Mouse (Mus musculus) hindbrain, embryonic 15.5 days (tissue): ENCODE measurements at regions not wholly inside any gene's neighbourhood (a gene's known extent, or its start where the extent isn't known, plus 50 kb on each side); places are given as distances from the start of the nearest gene placed in this dataset.
A peak's percentile ranks its signal among the peaks of the same experiment; 100 is the strongest.

Experiments
- ATAC-seq: fragments of 200-750 bp; cut with Nextera tagmentation; 2 replicates; pipeline ENCODE4 v1.8.0; 2017; ENCODE audit warnings: low read depth, moderate number of reproducible peaks, moderate TSS enrichment; ENCODE audit not compliant: low FRiP score
- H3K27ac ChIP-seq: fragments of 300-500 bp; sonication (generic); replicated peaks from 2 replicates; pipeline ENCODE4 v1.5.1; 2015; ENCODE audit warnings: mild to moderate bottlenecking, inconsistent platforms
- H3K27me3 ChIP-seq: fragments of 300-500 bp; sonication (generic); 2 replicates; pipeline ENCODE4 v1.6.1; 2015; ENCODE audit warnings: control low read depth, inconsistent platforms
- H3K36me3 ChIP-seq: fragments of 300-500 bp; sonication (generic); 2 replicates; pipeline ENCODE4 v1.6.1; 2015; ENCODE audit warnings: control low read depth, inconsistent platforms
- H3K4me1 ChIP-seq: fragments of 300-500 bp; sonication (generic); replicated peaks from 2 replicates; pipeline ENCODE4 v1.6.1; 2015; ENCODE audit warnings: control low read depth, inconsistent platforms
- H3K4me2 ChIP-seq: fragments of 300-500 bp; sonication (generic); 2 replicates; pipeline ENCODE4 v1.6.1; 2015; ENCODE audit warnings: moderate library complexity, mild to moderate bottlenecking, inconsistent platforms
- H3K4me3 ChIP-seq: fragments of 300-500 bp; sonication (generic); 2 replicates; pipeline ENCODE4 v1.5.1; 2015; ENCODE audit warnings: mild to moderate bottlenecking, inconsistent platforms
- H3K9ac ChIP-seq: fragments of 300-500 bp; sonication (generic); 2 replicates; pipeline ENCODE4 v1.6.1; 2015; ENCODE audit warnings: inconsistent platforms
- H3K9me3 ChIP-seq: fragments of 300-500 bp; sonication (generic); 2 replicates; pipeline ENCODE4 v1.6.1; 2016; ENCODE audit warnings: control low read depth, inconsistent platforms
- WGBS: fragments of 180-500 bp; shearing (Covaris S2); methylation state at CpG from one replicate; pipeline ENCODE4 v1.1.7; 2015; 5-methylcytosine and 5-hydroxymethylcytosine counted together

GRCm38 (mm10) chr13:15283065-15283464 is 180.0 kb upstream of the Gli3 start:
- Histone ChIP-seq H3K27ac (no peak overlapping the region), H3K4me2 (no peak overlapping the region), H3K9ac (no peak overlapping the region), H3K36me3 (no peaks in the 10 kb centered on the region), H3K27me3 (no peaks in the 10 kb centered on the region), H3K9me3 (peaks cover 4% of the 10 kb centered on the region; the same call in 1 of the 2 replicates), H3K4me3 (no peak overlapping the region), H3K4me1 (no peaks in the 10 kb centered on the region)
- peak; percentile 71 for ATAC-seq
- 35% methylated on average over 2 of the region's 2 CpGs for WGBS

GRCm38 (mm10) chr13:15298457-15298856 is 164.6 kb upstream of the Gli3 start:
- Histone ChIP-seq H3K27ac (no peak overlapping the region), H3K9me3 (no peaks in the 10 kb centered on the region), H3K27me3 (no peaks in the 10 kb centered on the region), H3K4me3 (no peak overlapping the region), H3K4me1 (no peaks in the 10 kb centered on the region), H3K9ac (no peak overlapping the region), H3K36me3 (no peaks in the 10 kb centered on the region), H3K4me2 (no peak overlapping the region)
- no peak for ATAC-seq
- WGBS = 88% methylated on average over 2 of the region's 2 CpGs

GRCm38 (mm10) chr13:15325413-15325812 is 137.6 kb upstream of the Gli3 start:
- no peak overlapping the region for H3K4me3 ChIP-seq
- no peaks in the 10 kb centered on the region for H3K27me3 ChIP-seq
- H3K9me3 ChIP-seq = no peaks in the 10 kb centered on the region
- H3K36me3 ChIP-seq = no peaks in the 10 kb centered on the region
- H3K4me1 ChIP-seq = no peaks in the 10 kb centered on the region
- no peak for ATAC-seq
- 73% methylated on average over 4 of the region's 4 CpGs for WGBS
- no peak overlapping the region for H3K27ac ChIP-seq
- H3K9ac ChIP-seq = no peak overlapping the region
- no peak overlapping the region for H3K4me2 ChIP-seq

- Histone ChIP-seq H3K4me1 (no peaks in the 10 kb centered on the region), H3K9ac (no peak overlapping the region), H3K27ac (no peak overlapping the region), H3K36me3 (no peaks in the 10 kb centered on the region), H3K4me2 (no peak overlapping the region), H3K9me3 (no peaks in the 10 kb centered on the region), H3K27me3 (no peaks in the 10 kb centered on the region), H3K4me3 (no peak overlapping the region)
- no peak for ATAC-seq
- 69% methylated on average over 3 of the region's 3 CpGs for WGBS
Measured at GRCm38 (mm10) chr13:15326146-15326545, 136.9 kb upstream of the Gli3 start.

- Histone ChIP-seq H3K4me3 (no peak overlapping the region), H3K9ac (no peak overlapping the region), H3K36me3 (no peaks in the 10 kb centered on the region), H3K4me2 (no peak overlapping the region), H3K27ac (no peak overlapping the region), H3K9me3 (no peaks in the 10 kb centered on the region), H3K4me1 (no peaks in the 10 kb centered on the region), H3K27me3 (no peaks in the 10 kb centered on the region)
- no peak for ATAC-seq
- 97% methylated on average over 3 of the region's 3 CpGs for WGBS
Measured at GRCm38 (mm10) chr13:15329561-15329960, 133.5 kb upstream of the Gli3 start.

GRCm38 (mm10) chr13:15343474-15343873 is 119.6 kb upstream of the Gli3 start:
- Histone ChIP-seq H3K4me2 (no peak overlapping the region), H3K4me1 (no peaks in the 10 kb centered on the region), H3K27ac (no peak overlapping the region), H3K4me3 (no peak overlapping the region), H3K27me3 (no peaks in the 10 kb centered on the region), H3K36me3 (no peaks in the 10 kb centered on the region), H3K9me3 (no peaks in the 10 kb centered on the region), H3K9ac (no peak overlapping the region)
- no peak for ATAC-seq
- WGBS = 56% methylated on average over 3 of the region's 3 CpGs

- Histone ChIP-seq H3K36me3 (no peaks in the 10 kb centered on the region), H3K9me3 (no peaks in the 10 kb centered on the region), H3K4me2 (no peak overlapping the region), H3K27ac (no peak overlapping the region), H3K4me3 (no peak overlapping the region), H3K9ac (no peak overlapping the region), H3K4me1 (no peaks in the 10 kb centered on the region), H3K27me3 (no peaks in the 10 kb centered on the region)
- WGBS = 32% methylated on average over 2 of the region's 2 CpGs
- ATAC-seq = no peak
Measured at GRCm38 (mm10) chr13:15346866-15347265, 116.2 kb upstream of the Gli3 start.

- H3K4me3 ChIP-seq = no peak overlapping the region
- no peak overlapping the region for H3K27ac ChIP-seq
- H3K4me2 ChIP-seq = no peak overlapping the region
- H3K9ac ChIP-seq = no peak overlapping the region
- no peak for ATAC-seq
- no peaks in the 10 kb centered on the region for H3K36me3 ChIP-seq
- H3K9me3 ChIP-seq = no peaks in the 10 kb centered on the region
- H3K4me1 ChIP-seq = no peaks in the 10 kb centered on the region
- WGBS = 92% methylated on average over 2 of the region's 2 CpGs
- H3K27me3 ChIP-seq = no peaks in the 10 kb centered on the region
Measured at GRCm38 (mm10) chr13:15366437-15366836, 96.6 kb upstream of the Gli3 start.

- Histone ChIP-seq H3K27me3 (no peaks in the 10 kb centered on the region), H3K4me3 (no peak overlapping the region), H3K9me3 (no peaks in the 10 kb centered on the region), H3K27ac (no peak overlapping the region), H3K4me2 (no peak overlapping the region), H3K36me3 (no peaks in the 10 kb centered on the region), H3K4me1 (no peaks in the 10 kb centered on the region), H3K9ac (no peak overlapping the region)
- WGBS = 74% methylated on average over 8 of the region's 8 CpGs
- ATAC-seq = no peak
Measured at GRCm38 (mm10) chr13:15380081-15380480, 83.0 kb upstream of the Gli3 start.

GRCm38 (mm10) chr13:15395249-15395648 is 67.8 kb upstream of the Gli3 start:
- H3K4me1 ChIP-seq = peaks cover 5% of the 10 kb centered on the region
- H3K4me2 ChIP-seq = peak overlapping the region; percentile 29
- H3K36me3 ChIP-seq = no peaks in the 10 kb centered on the region
- H3K4me3 ChIP-seq = no peak overlapping the region
- WGBS = 10% methylated on average over 4 of the region's 4 CpGs
- H3K9ac ChIP-seq = no peak overlapping the region
- no peaks in the 10 kb centered on the region for H3K9me3 ChIP-seq
- no peak overlapping the region for H3K27ac ChIP-seq
- H3K27me3 ChIP-seq = no peaks in the 10 kb centered on the region
- peak; percentile 71 for ATAC-seq

- Histone ChIP-seq H3K4me3 (no peak overlapping the region), H3K9ac (no peak overlapping the region), H3K27me3 (no peaks in the 10 kb centered on the region), H3K4me2 (peak overlapping the region; percentile 29), H3K4me1 (peaks cover 5% of the 10 kb centered on the region), H3K36me3 (no peaks in the 10 kb centered on the region), H3K27ac (no peak overlapping the region), H3K9me3 (no peaks in the 10 kb centered on the region)
- ATAC-seq = peak; percentile 65; the same call in 1 of the 2 replicates
- 22% methylated on average over 7 of the region's 7 CpGs for WGBS
Measured at GRCm38 (mm10) chr13:15395694-15396093, 67.3 kb upstream of the Gli3 start.

GRCm38 (mm10) chr13:15398677-15399076 is 64.4 kb upstream of the Gli3 start:
- no peaks in the 10 kb centered on the region for H3K9me3 ChIP-seq
- 77% methylated on average over 2 of the region's 2 CpGs for WGBS
- no peak overlapping the region for H3K4me3 ChIP-seq
- ATAC-seq = no peak
- no peak overlapping the region for H3K27ac ChIP-seq
- no peak overlapping the region for H3K9ac ChIP-seq
- H3K27me3 ChIP-seq = no peaks in the 10 kb centered on the region
- no peak overlapping the region for H3K4me2 ChIP-seq
- H3K4me1 ChIP-seq = peaks cover 5% of the 10 kb centered on the region
- no peaks in the 10 kb centered on the region for H3K36me3 ChIP-seq
